Mouse (Mus musculus) kidney, postnatal 4 days (tissue): ENCODE results near the gene Slamf6.

ENCODE experiments used
- DNase-seq, 2 experiments: peaks; one replicate each; pipeline ENCODE4 v3.0.0; 2021; ENCODE audit warnings: mixed read lengths in 2 of 2

The Slamf6 gene

GRCm38 (mm10) chr1:171996701-171997100 lies 79.4 kb downstream of the Slamf6 start:
- no peak for DNase-seq

- no peak for DNase-seq
Observed at GRCm38 (mm10) chr1:171998820-171999597, 81.7 kb downstream of the Slamf6 start.

DNA sequence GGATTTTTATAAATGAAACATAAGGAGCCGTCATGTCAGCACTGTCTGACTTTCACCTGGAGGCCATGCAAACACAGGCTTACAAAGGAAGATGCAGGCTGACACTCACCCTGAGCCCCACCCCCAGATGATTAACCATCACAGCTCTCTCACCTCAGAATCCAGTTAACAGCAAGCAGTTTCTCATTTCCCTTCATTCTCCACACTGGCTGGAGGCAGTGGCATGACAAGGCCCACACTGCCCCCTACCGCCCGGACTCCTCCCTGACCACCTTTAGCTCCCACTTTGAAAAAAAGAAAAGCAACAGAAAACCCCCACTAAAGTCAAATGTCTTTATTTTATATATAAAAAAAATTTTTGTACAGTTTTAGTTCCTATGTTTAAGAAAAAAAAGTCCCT lies 83.3 kb downstream of the Slamf6 start:
- DNase-seq, result peak; percentile 77 to 81

DNA sequence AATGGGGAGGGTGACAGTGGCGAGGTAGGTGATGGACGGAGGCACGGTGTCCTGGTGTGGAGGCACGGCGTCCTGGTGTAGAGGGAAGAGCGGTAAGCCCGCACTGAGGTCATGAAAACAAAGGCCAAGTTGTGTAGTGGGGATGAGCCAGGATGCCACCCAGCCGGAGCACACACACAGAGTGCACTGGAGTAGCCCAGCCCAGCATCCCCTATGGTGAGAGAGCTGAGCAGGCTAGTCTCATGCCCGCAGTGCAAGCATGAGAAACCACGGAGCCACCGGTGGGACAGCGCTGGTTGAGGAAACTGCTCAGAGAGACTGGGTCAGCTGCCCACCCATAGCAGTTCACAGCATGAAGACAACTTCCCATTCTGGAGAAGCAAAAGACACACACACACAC lies 84.3 kb downstream of the Slamf6 start:
- no peak for DNase-seq
